ENCODE assay signal across 8 mouse cellular contexts in genomic region chr10:43577299-43577996, GRCm38 (mm10). TPM values are rescaled to one million over a fixed set of nuclear protein-coding genes. Genes with fewer than 3 reads are reported as not detected.
A peak's percentile ranks its signal among the peaks of the same experiment; 100 is the strongest.
DNase-seq lines count a peak whose midpoint lies in the region; ATAC-seq lines count a peak whose summit lies in the region.

No protein-coding gene starts in this region.

- peaks cover 13% of the 10 kb centered on the region for H3K36me3 ChIP-seq in forebrain, embryonic 10.5 days (replicated peaks)
- peaks cover 6% of the 10 kb centered on the region for H3K36me3 ChIP-seq in kidney, embryonic 16.5 days (ENCODE audit: insufficient read depth, low read length)
- H3K36me3 ChIP-seq in stomach, embryonic 14.5 days (ENCODE audit: control insufficient read depth, insufficient read depth, low read length): peaks cover 3% of the 10 kb centered on the region; the same call in 1 of the 2 replicates

- peaks cover 48% of the 10 kb centered on the region for H3K4me1 ChIP-seq in forebrain, embryonic 10.5 days
- peaks cover 17% of the 10 kb centered on the region for H3K4me1 ChIP-seq in kidney, embryonic 16.5 days (ENCODE audit: insufficient read depth, low read length)
- H3K4me1 ChIP-seq in stomach, embryonic 14.5 days (ENCODE audit: control insufficient read depth, insufficient read depth, low read length): no peaks in the 10 kb centered on the region

- peak overlapping the region; percentile 91 for H3K4me2 ChIP-seq in kidney, embryonic 16.5 days (replicated peaks; ENCODE audit: low read depth, low read length)
- H3K4me2 ChIP-seq in stomach, embryonic 14.5 days (replicated peaks; ENCODE audit: low read depth, low read length): peak overlapping the region; percentile 92

- DNase-seq in urinary bladder, adult 18-20 months (ENCODE audit: low spot score in 2 of 2): peak; percentile 19 to 23
- DNase-seq in urinary bladder, postnatal 10 days (ENCODE audit: low spot score): no peak
- DNase-seq in forebrain, embryonic 10.5 days (ENCODE audit: extremely low spot score, low spot score): peak; percentile 46
- peak; percentile 21 to 30 for DNase-seq in lung, postnatal 4 days
- DNase-seq in gastrocnemius, adult 8-10 months (ENCODE audit: low spot score in 2 of 2): no peak
- no peak for DNase-seq in ovary, postnatal 14 days (ENCODE audit: low spot score)

- H3K9me3 ChIP-seq in forebrain, embryonic 10.5 days: no peaks in the 10 kb centered on the region
- peaks cover under 1% of the 10 kb centered on the region; the same call in 1 of the 2 replicates for H3K9me3 ChIP-seq in kidney, embryonic 16.5 days (ENCODE audit: low read length)
- H3K9me3 ChIP-seq in stomach, embryonic 14.5 days (ENCODE audit: control insufficient read depth, low read depth, low read length): no peaks in the 10 kb centered on the region

- 16% methylated on average over 19 of the region's 19 CpGs for WGBS in forebrain, embryonic 10.5 days
- WGBS in kidney, embryonic 16.5 days: 12% methylated on average over 19 of the region's 19 CpGs
- 19% methylated on average over 19 of the region's 19 CpGs for WGBS in stomach, embryonic 14.5 days

- peak overlapping the region; percentile 96 for H3K27ac ChIP-seq in forebrain, embryonic 10.5 days
- peak overlapping the region; percentile 100 for H3K27ac ChIP-seq in kidney, embryonic 16.5 days (ENCODE audit: low read length)
- H3K27ac ChIP-seq in stomach, embryonic 14.5 days (ENCODE audit: low read length): peak overlapping the region; percentile 97; the same call in 1 of the 2 replicates

- peak overlapping the region; percentile 75 for H3K4me3 ChIP-seq in forebrain, embryonic 10.5 days
- peak overlapping the region; percentile 92 for H3K4me3 ChIP-seq in kidney, embryonic 16.5 days (ENCODE audit: low read length)
- peak overlapping the region; percentile 77 for H3K4me3 ChIP-seq in stomach, embryonic 14.5 days (ENCODE audit: low read depth, low read length)

- peak overlapping the region; percentile 50 for H3K9ac ChIP-seq in kidney, embryonic 16.5 days (replicated peaks; ENCODE audit: low read length)
- 0 out of 2 replicates have a peak overlapping the region, but pooled peaks have one; percentile 6 for H3K9ac ChIP-seq in stomach, embryonic 14.5 days (replicated peaks; ENCODE audit: low read depth, low read length)

- ATAC-seq in kidney, embryonic 16.5 days (ENCODE audit: low FRiP score, low TSS enrichment): peak; percentile 23; the same call in 1 of the 2 replicates
- ATAC-seq in stomach, embryonic 14.5 days (ENCODE audit: insufficient number of reproducible peaks, insufficient read depth, low FRiP score, low read depth): no peak

- H3K27me3 ChIP-seq in forebrain, embryonic 10.5 days (ENCODE audit: poor library complexity, severe bottlenecking): peaks cover 21% of the 10 kb centered on the region
- no peaks in the 10 kb centered on the region for H3K27me3 ChIP-seq in kidney, embryonic 16.5 days (ENCODE audit: insufficient read depth, low read length)
- no peaks in the 10 kb centered on the region for H3K27me3 ChIP-seq in stomach, embryonic 14.5 days (ENCODE audit: control insufficient read depth, insufficient read depth, low read length)

RNA-seq across cellular contexts. Expression of gene Cd24a, which starts 0.6 kb away (rescaled TPM):
- polyA plus RNA-seq in forebrain, embryonic 10.5 days (2016; fragmentation: Nextera tagmentation; extraction: Ambion mirVana): 183 and 206 TPM in 2 replicates
- 416 and 441 TPM in 2 replicates for polyA plus RNA-seq in kidney, embryonic 16.5 days (2015; fragmentation: Nextera tagmentation; extraction: Ambion mirVana)
- 351 and 380 TPM in 2 replicates for polyA plus RNA-seq in stomach, embryonic 14.5 days (2014; fragmentation: Nextera tagmentation; extraction: Ambion mirVana)
- total RNA-seq in gastrocnemius, adult 8-10 months (2022): 100 to 1,000 TPM; 187 to 252 (median 190) TPM

RNA-seq across cellular contexts. Expression of gene 1700021F05Rik, which starts 36.7 kb away (rescaled TPM):
- 63.6 and 64.3 TPM in 2 replicates for polyA plus RNA-seq in forebrain, embryonic 10.5 days (2016; fragmentation: Nextera tagmentation; extraction: Ambion mirVana)
- 75.0 and 78.4 TPM in 2 replicates for polyA plus RNA-seq in kidney, embryonic 16.5 days (2015; fragmentation: Nextera tagmentation; extraction: Ambion mirVana)
- 57.2 and 61.2 TPM in 2 replicates for polyA plus RNA-seq in stomach, embryonic 14.5 days (2014; fragmentation: Nextera tagmentation; extraction: Ambion mirVana)
- total RNA-seq in gastrocnemius, adult 8-10 months (2022): 10 to 100 TPM; 79.7 to 88.8 (median 82.2) TPM

RNA-seq across cellular contexts. Expression of gene Gm9803, which starts 53.6 kb away (rescaled TPM):
- polyA plus RNA-seq in forebrain, embryonic 10.5 days (2016; fragmentation: Nextera tagmentation; extraction: Ambion mirVana): 9.4 and 12.7 TPM in 2 replicates
- 13.8 and 28.9 TPM in 2 replicates for polyA plus RNA-seq in kidney, embryonic 16.5 days (2015; fragmentation: Nextera tagmentation; extraction: Ambion mirVana)
- polyA plus RNA-seq in stomach, embryonic 14.5 days (2014; fragmentation: Nextera tagmentation; extraction: Ambion mirVana): 9.4 and 13.6 TPM in 2 replicates
- total RNA-seq in gastrocnemius, adult 8-10 months (2022): 10 to 100 TPM in 1 of 4 experiments, 1 to 10 TPM in 1, not detected in 2; 9.8 to 13.6 TPM

Comparison
In these comparisons a context has a peak if more than half of its experiments do, and no peak if none do; other contexts are left out.
1. DNase-seq: peak in urinary bladder, adult 18-20 months (2 of 2), forebrain, embryonic 10.5 days (single experiment) and lung, postnatal 4 days (2 of 2); none in urinary bladder, postnatal 10 days (single experiment), gastrocnemius, adult 8-10 months (0 of 2) and ovary, postnatal 14 days (single experiment).
2. Peak in every context shown above with its lines, with median percentiles within 50 percentile points of each other: H3K27ac ChIP-seq and H3K4me3 ChIP-seq.